Comparison of ENCODE assay signal across 8 mouse cellular contexts in the genomic region with DNA sequence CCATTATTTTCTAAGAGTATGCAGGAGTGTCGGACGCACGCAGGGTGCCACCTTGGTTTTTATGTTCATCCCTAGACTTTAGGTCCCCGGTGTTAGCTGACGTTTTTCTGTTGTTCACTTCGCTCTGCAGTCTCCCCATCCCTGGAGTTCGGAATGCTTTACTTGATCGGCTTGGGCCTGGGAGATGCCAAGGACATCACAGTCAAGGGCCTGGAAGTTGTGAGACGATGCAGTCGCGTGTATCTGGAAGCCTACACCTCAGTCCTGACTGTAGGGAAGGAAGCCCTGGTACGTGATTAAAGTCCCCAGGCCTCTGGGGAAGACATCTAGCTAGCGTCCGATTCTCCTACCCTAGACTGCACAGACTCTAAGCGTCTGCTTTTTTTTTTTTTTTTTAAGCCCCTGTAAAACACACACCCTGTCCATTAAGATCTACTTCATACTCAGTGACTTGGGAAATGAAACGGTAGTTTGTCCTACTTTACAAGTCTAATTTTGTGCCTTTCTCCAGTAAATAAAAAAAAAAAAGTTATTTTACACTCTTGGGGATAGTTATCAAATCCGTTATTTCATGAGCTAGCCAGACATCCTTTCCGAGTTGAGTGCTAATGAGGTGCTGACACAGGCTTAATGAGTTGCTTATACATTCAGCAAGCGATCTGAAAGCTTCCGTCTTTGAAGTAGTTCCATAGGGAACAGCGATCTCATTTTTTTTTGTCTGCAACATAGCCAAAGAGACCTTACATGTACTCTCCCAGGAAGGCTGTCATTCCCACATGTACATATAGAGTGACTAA. TPM values are rescaled to one million over a fixed set of nuclear protein-coding genes. Genes with fewer than 3 reads are reported as not detected.
DNase-seq lines count a peak whose midpoint lies in the region; ATAC-seq and TF ChIP-seq lines count a peak whose summit lies in the region.

No protein-coding gene starts in this region.

- H3K9ac ChIP-seq in forebrain, embryonic 13.5 days = peak overlapping the region; percentile 85
- peak overlapping the region; percentile 78 for H3K9ac ChIP-seq in liver, embryonic 11.5 days (ENCODE audit: low read depth, low read length)

- H3K27me3 ChIP-seq in thymus, adult 2 months (ENCODE audit: control insufficient read depth, insufficient read depth, low read length) = no peaks in the 10 kb centered on the region
- no peaks in the 10 kb centered on the region for H3K27me3 ChIP-seq in forebrain, embryonic 13.5 days
- no peaks in the 10 kb centered on the region for H3K27me3 ChIP-seq in liver, embryonic 11.5 days (replicated peaks; ENCODE audit: control insufficient read depth, insufficient read depth, low read length)

- H3K27ac ChIP-seq in thymus, adult 2 months (ENCODE audit: control insufficient read depth, insufficient read depth, low read length) = peak overlapping the region; percentile 18
- H3K27ac ChIP-seq in forebrain, embryonic 13.5 days = peak overlapping the region; percentile 70; the same call in 1 of the 2 replicates
- peak overlapping the region; percentile 19; the same call in 1 of the 2 replicates for H3K27ac ChIP-seq in liver, embryonic 11.5 days (ENCODE audit: low read depth, low read length)

- peak overlapping the region; percentile 82 for H3K4me2 ChIP-seq in forebrain, embryonic 13.5 days
- peak overlapping the region; percentile 74 for H3K4me2 ChIP-seq in liver, embryonic 11.5 days

- H3K36me3 ChIP-seq in thymus, adult 2 months (ENCODE audit: control insufficient read depth, insufficient read depth, low read length) = peaks cover 4% of the 10 kb centered on the region; the same call in 1 of the 2 replicates
- peaks cover 5% of the 10 kb centered on the region; the same call in 1 of the 2 replicates for H3K36me3 ChIP-seq in forebrain, embryonic 13.5 days (ENCODE audit: poor library complexity, severe bottlenecking)
- peaks cover 2% of the 10 kb centered on the region; the same call in 1 of the 2 replicates for H3K36me3 ChIP-seq in liver, embryonic 11.5 days (ENCODE audit: control insufficient read depth, insufficient read depth, low read length)

- no peak for TF ChIP-seq CTCF in thymus, adult 2 months (IDR thresholded peaks at IDR 0.05; ENCODE audit: borderline replicate concordance, control insufficient read depth, extremely low read depth, insufficient read depth, low read length, poor library complexity)

- no peak for TF ChIP-seq POLR2A in thymus, adult 2 months (IDR thresholded peaks at IDR 0.05; ENCODE audit: control insufficient read depth, extremely low read depth, insufficient read depth, low read length, poor library complexity)

- intact Hi-C loops in gastrocnemius, postnatal 36 days (cut with DNase I) = no loop called here

- peaks cover 3% of the 10 kb centered on the region; the same call in 1 of the 2 replicates for H3K4me1 ChIP-seq in thymus, adult 2 months (replicated peaks; ENCODE audit: control insufficient read depth, insufficient read depth, low read length)
- H3K4me1 ChIP-seq in forebrain, embryonic 13.5 days = peaks cover 8% of the 10 kb centered on the region
- no peaks in the 10 kb centered on the region for H3K4me1 ChIP-seq in liver, embryonic 11.5 days (replicated peaks; ENCODE audit: control insufficient read depth, insufficient read depth, low read length)

- WGBS in thymus, adult 2 months = 6% methylated on average over 21 of the region's 21 CpGs
- under 1% methylated on average over 21 of the region's 21 CpGs for WGBS in forebrain, embryonic 13.5 days
- WGBS in liver, embryonic 11.5 days = 3% methylated on average over 21 of the region's 21 CpGs

- peak overlapping the region; percentile 97 for H3K4me3 ChIP-seq in thymus, adult 2 months (ENCODE audit: control insufficient read depth, insufficient read depth, low read length)
- peak overlapping the region; percentile 82 for H3K4me3 ChIP-seq in forebrain, embryonic 13.5 days
- H3K4me3 ChIP-seq in liver, embryonic 11.5 days (ENCODE audit: low read depth, low read length) = peak overlapping the region; percentile 75

- H3K9me3 ChIP-seq in forebrain, embryonic 13.5 days (replicated peaks) = no peaks in the 10 kb centered on the region
- H3K9me3 ChIP-seq in liver, embryonic 11.5 days (ENCODE audit: control insufficient read depth, low read length) = no peaks in the 10 kb centered on the region

- DNase-seq in gastrocnemius, postnatal 10 days = peak; percentile 16
- DNase-seq in gastrocnemius, postnatal 36 days = no peak
- DNase-seq in thymus, adult 2 months = no peak
- DNase-seq in thymus, postnatal 25 days = no peak
- DNase-seq in liver, embryonic 11.5 days (ENCODE audit: low spot score) = no peak
- peak; percentile 39 for DNase-seq in retina, postnatal 1 day
- DNase-seq in kidney, postnatal 36 days = no peak

- ATAC-seq in forebrain, embryonic 13.5 days = peak; percentile 64
- ATAC-seq in liver, embryonic 11.5 days (replicated peaks; ENCODE audit: low FRiP score) = peak; percentile 63

RNA-seq across cellular contexts. Expression of gene Dph5, which starts 0.9 kb away (rescaled TPM):
- total RNA-seq in gastrocnemius, postnatal 10 days (2021) = 10 to 100 TPM in 1 of 2 experiments, 1 to 10 TPM in 1; 9.9 to 10.4 TPM
- total RNA-seq in gastrocnemius, postnatal 36 days (2021) = 1 to 10 TPM; 4.9 to 6.7 TPM
- polyA plus RNA-seq in thymus, adult 2 months (2012; rRNA removed) = 8.5 and 9.4 TPM in 2 replicates
- 29.8 and 30.2 TPM in 2 replicates for polyA plus RNA-seq in forebrain, embryonic 13.5 days (2015; fragmentation: Nextera tagmentation; extraction: Ambion mirVana)
- polyA plus RNA-seq in liver, embryonic 11.5 days (2014; fragmentation: Nextera tagmentation; extraction: Ambion mirVana) = 49.3 and 50.6 TPM in 2 replicates

Comparison
In these comparisons a context has a peak if more than half of its experiments do, and no peak if none do; other contexts are left out.
1. DNase-seq: peak in gastrocnemius, postnatal 10 days (single experiment) and retina, postnatal 1 day (single experiment); none in gastrocnemius, postnatal 36 days (0 of 2), thymus, adult 2 months (single experiment), thymus, postnatal 25 days (single experiment), liver, embryonic 11.5 days (single experiment) and kidney, postnatal 36 days (0 of 2).
2. H3K27ac ChIP-seq: peak in every context shown above with its lines; median percentile 70 in forebrain, embryonic 13.5 days; 19 in liver, embryonic 11.5 days; 18 in thymus, adult 2 months.
3. Peak in every context shown above with its lines, with median percentiles within 50 percentile points of each other: H3K4me3 ChIP-seq.